Mouse (Mus musculus): ENCODE measurements around the gene Hcrtr1.

DNA sequence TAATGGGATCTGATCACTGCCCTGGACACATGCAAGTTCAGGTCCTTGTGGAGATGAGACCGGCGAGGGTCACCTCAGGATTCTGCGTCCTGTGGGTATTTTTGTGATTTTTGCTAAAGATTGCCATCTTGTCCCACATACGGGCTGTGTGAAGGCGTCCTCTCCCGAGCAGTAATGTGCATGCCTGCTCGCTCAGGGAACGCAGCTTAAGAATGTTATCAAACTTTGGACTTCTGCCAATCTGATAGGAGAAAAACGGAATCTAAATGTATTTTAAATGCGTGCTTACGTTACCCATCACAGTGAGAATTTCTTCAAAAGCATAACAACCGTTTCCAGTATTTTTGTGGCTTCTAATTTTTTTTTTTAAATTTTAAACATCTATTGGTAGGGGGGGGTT is 47.7 kb upstream of the Hcrtr1 start:
- no peak for TF ChIP-seq HCFC1 (IDR thresholded peaks at IDR 0.05; ENCODE audit: borderline replicate concordance, insufficient read depth, low read length)
- TF ChIP-seq ZC3H11A (IDR thresholded peaks at IDR 0.05; ENCODE audit: borderline replicate concordance, low read depth, low read length), result no peak
- TF ChIP-seq MAFK (IDR thresholded peaks at IDR 0.05; ENCODE audit: insufficient read depth, low read depth, low read length), result no peak
- no peak for TF ChIP-seq ZNF384 (IDR thresholded peaks at IDR 0.05; ENCODE audit: low read depth, low read length)
